Mouse (Mus musculus) thymus, postnatal 4 days (tissue): ENCODE results near the gene Sqstm1.
"Not testable (repeated sequence)": the region's sequence is repeated elsewhere in the genome, so short reads cannot be mapped to it uniquely, and the experiment has no call there.

Source experiments
- DNase-seq: peaks from one replicate; pipeline ENCODE4 v3.0.0; 2021

Gene Sqstm1

GRCm38 (mm10) chr11:50207344-50207743, 3.3 kb downstream of the Sqstm1 start:
- no peak for DNase-seq

GRCm38 (mm10) chr11:50206037-50206436, 4.6 kb downstream of the Sqstm1 start:
- no peak for DNase-seq

GRCm38 (mm10) chr11:50205434-50205833, 5.2 kb downstream of the Sqstm1 start:
- no peak for DNase-seq

- no peak for DNase-seq
These were observed 7.3 kb downstream of the Sqstm1 start for GRCm38 (mm10) chr11:50203302-50203827.

- DNase-seq = no peak
These were observed 9.0 kb downstream of the Sqstm1 start for GRCm38 (mm10) chr11:50201590-50201989.

- no peak for DNase-seq
These were observed 10.0 kb downstream of the Sqstm1 start for GRCm38 (mm10) chr11:50200613-50201012.

- no peak for DNase-seq
These were observed 11.7 kb downstream of the Sqstm1 start for GRCm38 (mm10) chr11:50198916-50199315.

GRCm38 (mm10) chr11:50198219-50198846, 12.3 kb downstream of the Sqstm1 start:
- no peak for DNase-seq

GRCm38 (mm10) chr11:50197500-50197899, 13.1 kb downstream of the Sqstm1 start:
- no peak for DNase-seq

- DNase-seq = no peak
These were observed 15.8 kb downstream of the Sqstm1 start for GRCm38 (mm10) chr11:50194793-50195192.

GRCm38 (mm10) chr11:50194070-50194469, 16.6 kb downstream of the Sqstm1 start:
- no peak for DNase-seq

- no peak for DNase-seq
These were observed 18.3 kb downstream of the Sqstm1 start for GRCm38 (mm10) chr11:50192278-50192677.

GRCm38 (mm10) chr11:50190362-50190761, 20.3 kb downstream of the Sqstm1 start:
- DNase-seq = no peak

- no peak for DNase-seq
These were observed 21.9 kb downstream of the Sqstm1 start for GRCm38 (mm10) chr11:50188682-50189081.

- DNase-seq = no peak
These were observed 25.8 kb downstream of the Sqstm1 start for GRCm38 (mm10) chr11:50184788-50185187.

GRCm38 (mm10) chr11:50182702-50183101, 27.9 kb downstream of the Sqstm1 start:
- no peak for DNase-seq

GRCm38 (mm10) chr11:50180478-50181231, 30.0 kb downstream of the Sqstm1 start:
- DNase-seq = no peak

GRCm38 (mm10) chr11:50178532-50179488, 31.8 kb downstream of the Sqstm1 start:
- no peak for DNase-seq

GRCm38 (mm10) chr11:50177111-50177510, 33.5 kb downstream of the Sqstm1 start:
- no peak for DNase-seq

GRCm38 (mm10) chr11:50176351-50176750, 34.3 kb downstream of the Sqstm1 start:
- no peak for DNase-seq

GRCm38 (mm10) chr11:50174730-50175187, 35.9 kb downstream of the Sqstm1 start:
- peak; percentile 98 for DNase-seq

GRCm38 (mm10) chr11:50174111-50174729, 36.4 kb downstream of the Sqstm1 start, which contains the start of gene Mrnip:
TSS of gene Mrnip (plus strand) at chr11:50174444.
- DNase-seq = not testable (repeated sequence)
